Mouse (Mus musculus): ENCODE data around the gene Rnasek.
A peak's percentile ranks its signal among the peaks of the same experiment; 100 is the strongest.

Gene Rnasek

GRCm38 (mm10) chr11:70239541-70240279 is at the start of gene Rnasek, which contains the start of gene Gm21988:
TSS of gene Rnasek (minus strand) at chr11:70239842.
TSS of gene Gm21988 (minus strand) at chr11:70239830.
- peak; percentile 69 to 80 for DNase-seq

- DNase-seq: no peak
These were observed 49.6 kb upstream of the Rnasek start for GRCm38 (mm10) chr11:70289236-70289635.

- no peak for DNase-seq
These were observed 48.5 kb upstream of the Rnasek start for GRCm38 (mm10) chr11:70288102-70288501.

- peak; percentile 44 to 67 for DNase-seq
These were observed 46.0 kb upstream of the Rnasek start for GRCm38 (mm10) chr11:70285686-70286085.

GRCm38 (mm10) chr11:70284757-70285156 is 45.1 kb upstream of the Rnasek start:
- no peak for DNase-seq

GRCm38 (mm10) chr11:70283666-70284065 is 44.0 kb upstream of the Rnasek start:
- DNase-seq: no peak

- DNase-seq: peak in 1 of 2 experiments; percentile 26
These were observed 40.8 kb upstream of the Rnasek start for GRCm38 (mm10) chr11:70280441-70280840.

- DNase-seq: no peak
These were observed 39.3 kb upstream of the Rnasek start for GRCm38 (mm10) chr11:70278961-70279360.

- no peak for DNase-seq
These were observed 32.0 kb upstream of the Rnasek start for GRCm38 (mm10) chr11:70271641-70272040.

- no peak for DNase-seq
These were observed 26.8 kb upstream of the Rnasek start for GRCm38 (mm10) chr11:70266405-70266804.

- DNase-seq: no peak
These were observed 26.2 kb upstream of the Rnasek start for GRCm38 (mm10) chr11:70265819-70266218.

GRCm38 (mm10) chr11:70265252-70265651 is 25.6 kb upstream of the Rnasek start:
- peak; percentile 49 to 70 for DNase-seq

- no peak for DNase-seq
These were observed 19.4 kb upstream of the Rnasek start for GRCm38 (mm10) chr11:70259035-70259434.

- DNase-seq: no peak
These were observed 15.4 kb upstream of the Rnasek start, which contains the start of gene Alox12 for GRCm38 (mm10) chr11:70254931-70255531. TSS of gene Alox12 (minus strand) at chr11:70255353.

- no peak for DNase-seq
These were observed 14.7 kb upstream of the Rnasek start for GRCm38 (mm10) chr11:70254337-70254736.

GRCm38 (mm10) chr11:70251853-70252252 is 12.2 kb upstream of the Rnasek start:
- no peak for DNase-seq

- no peak for DNase-seq
These were observed 10.5 kb upstream of the Rnasek start for GRCm38 (mm10) chr11:70250150-70250549.

- DNase-seq: peak; percentile 56 to 69
These were observed 7.6 kb upstream of the Rnasek start for GRCm38 (mm10) chr11:70247136-70247845.

GRCm38 (mm10) chr11:70242591-70242990 is 2.9 kb upstream of the Rnasek start:
- DNase-seq: no peak

- peak in 1 of 2 experiments; percentile 17 for DNase-seq
These were observed 826 bp downstream of the Rnasek start for GRCm38 (mm10) chr11:70238591-70239440.

GRCm38 (mm10) chr11:70237457-70238167 is 2.0 kb downstream of the Rnasek start, which contains the start of gene 0610010K14Rik:
TSS of gene 0610010K14Rik (minus strand) at chr11:70237914.
- DNase-seq: peak; percentile 98

GRCm38 (mm10) chr11:70236717-70237116 is 2.9 kb downstream of the Rnasek start:
- peak in 1 of 2 experiments; percentile 24 for DNase-seq

Data from thymus, postnatal 36 days (tissue).